Mouse (Mus musculus) WW6 (cell line): Measurements from ENCODE around the gene Hip1.

Source experiments
- DNase-seq: peaks from one replicate; pipeline ENCODE4 v3.0.0-alpha.2; 2013; ENCODE audit warnings: low read depth, low spot score

Gene Hip1

DNA sequence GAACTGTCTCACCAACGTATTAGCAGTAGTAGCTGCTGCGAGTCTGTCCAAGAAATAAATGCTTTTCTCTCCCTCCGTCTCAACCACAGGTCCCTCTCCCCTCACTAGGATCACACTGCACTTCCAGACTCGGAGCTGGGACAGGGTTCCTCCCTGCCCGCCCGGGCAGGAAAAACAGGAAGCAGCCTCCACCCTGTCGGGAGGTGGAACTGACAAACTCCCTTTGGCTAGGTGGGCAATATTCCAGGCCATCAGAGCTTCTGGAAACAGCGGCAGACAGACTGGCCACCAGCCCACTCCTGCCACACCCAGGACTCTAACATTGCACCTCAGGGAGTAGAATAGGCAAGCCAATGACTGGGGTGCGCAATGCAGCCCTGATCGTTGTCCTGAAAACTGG lies 11.5 kb downstream of the Hip1 start:
- no peak for DNase-seq

DNA sequence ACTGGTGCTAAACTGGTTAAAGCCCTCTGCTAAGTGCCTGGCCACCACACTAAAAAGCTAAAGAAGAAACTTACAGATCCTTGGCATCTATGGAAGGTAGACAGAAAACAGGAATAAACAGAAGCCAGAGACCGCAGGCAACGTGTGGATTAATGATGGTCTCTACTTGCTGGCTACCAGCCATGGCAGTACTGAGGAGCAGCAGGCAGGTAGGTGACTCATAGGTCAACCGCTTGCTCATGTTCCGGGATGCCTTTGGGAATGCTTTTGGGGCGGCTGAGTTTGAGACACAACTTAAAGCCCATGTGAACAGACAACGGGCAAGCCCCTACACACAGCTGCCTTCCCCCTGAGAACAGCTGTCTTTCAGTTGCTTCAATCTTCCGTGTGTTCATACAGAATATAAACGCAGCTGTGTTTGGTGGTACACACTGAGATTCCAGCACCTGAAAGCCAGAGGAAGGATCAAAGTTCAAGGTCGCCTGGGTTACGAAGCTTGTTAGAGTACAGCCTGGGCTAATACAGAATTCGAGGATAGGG lies 13.5 kb downstream of the Hip1 start:
- no peak for DNase-seq

- no peak for DNase-seq
These were observed 15.0 kb downstream of the Hip1 start for GRCm38 (mm10) chr5:135529964-135530363.

DNA sequence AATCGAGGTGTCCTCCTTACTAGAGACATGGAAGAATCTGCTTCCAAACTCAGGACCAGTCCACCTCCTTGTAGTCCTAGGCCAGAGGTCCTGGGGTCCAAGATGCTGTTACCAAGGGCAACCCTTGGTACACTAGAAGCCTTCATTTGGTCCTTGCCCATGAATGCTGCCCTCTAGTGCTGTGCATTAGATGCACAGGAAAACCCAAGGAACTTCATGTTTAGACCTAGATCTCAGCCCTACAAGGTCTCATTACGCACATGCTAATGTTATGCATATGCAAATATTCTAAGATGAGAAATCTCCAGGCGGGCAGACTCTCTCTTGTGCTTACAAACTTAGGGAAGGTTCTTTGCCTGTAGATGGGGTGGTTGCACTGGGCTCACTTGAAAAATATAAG lies 15.6 kb downstream of the Hip1 start:
- no peak for DNase-seq

DNA sequence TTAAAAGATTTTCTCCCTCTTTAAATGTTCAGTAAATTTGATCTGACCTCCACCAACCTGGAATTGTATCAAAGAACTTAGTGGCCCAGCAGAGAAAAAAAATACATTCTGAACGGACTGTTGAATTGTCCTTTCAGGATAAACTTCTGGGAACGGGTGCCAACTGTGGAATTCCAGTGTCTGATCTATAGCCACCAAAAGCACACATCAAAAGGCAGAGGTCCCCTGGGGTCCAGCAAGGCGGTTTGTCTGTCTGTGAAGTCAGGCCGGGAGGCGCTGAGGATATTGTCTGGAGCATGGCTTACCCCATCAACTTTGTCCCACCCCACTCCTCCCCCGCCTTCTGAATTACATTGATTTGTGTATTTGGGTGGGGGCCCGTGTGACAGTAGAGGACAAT lies 16.9 kb downstream of the Hip1 start:
- DNase-seq, result no peak

- no peak for DNase-seq
These were observed 20.0 kb downstream of the Hip1 start for GRCm38 (mm10) chr5:135524660-135525560.

GRCm38 (mm10) chr5:135524087-135524486 lies 20.8 kb downstream of the Hip1 start:
- no peak for DNase-seq

GRCm38 (mm10) chr5:135522111-135522722 lies 22.7 kb downstream of the Hip1 start:
- no peak for DNase-seq

- no peak for DNase-seq
These were observed 27.5 kb downstream of the Hip1 start for GRCm38 (mm10) chr5:135517348-135517883.

DNA sequence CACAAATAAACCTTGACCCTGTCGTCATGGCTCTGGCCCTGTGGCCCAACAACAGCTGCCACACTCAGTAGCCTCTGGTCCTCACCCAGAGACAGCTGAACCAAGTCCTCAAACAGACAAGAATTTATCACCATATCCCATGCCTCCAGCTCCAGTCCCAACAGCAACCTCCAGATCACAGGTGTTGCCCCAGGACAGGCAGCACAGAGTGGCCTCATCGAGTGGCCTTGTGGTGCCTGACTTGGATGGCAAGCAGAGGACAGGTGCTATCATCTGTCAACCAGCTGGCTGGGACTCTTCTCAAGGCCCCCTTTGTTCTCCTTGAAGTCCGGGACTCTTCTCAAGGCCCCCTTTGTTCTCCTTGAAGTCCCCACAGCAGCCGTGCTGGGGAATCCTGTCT lies 31.8 kb downstream of the Hip1 start:
- DNase-seq, result no peak

DNA sequence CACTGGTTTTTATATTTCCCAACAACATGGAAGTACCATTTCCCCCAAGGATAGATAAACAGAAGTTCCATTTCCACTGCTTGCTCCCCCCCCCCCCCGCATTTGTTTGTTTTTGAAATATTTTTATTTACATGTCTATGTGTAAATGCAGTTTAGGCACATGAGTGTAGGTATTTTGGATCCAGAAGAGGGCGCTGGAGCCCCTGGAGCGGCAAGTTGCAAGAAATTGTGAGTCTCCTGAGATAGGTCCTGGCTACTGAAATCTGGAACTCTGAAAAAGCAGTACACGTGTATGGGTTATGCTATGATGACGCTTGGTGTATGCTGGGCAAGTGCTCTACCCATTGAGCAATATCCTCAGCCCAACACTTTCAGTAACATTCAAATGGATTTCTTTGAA lies 33.8 kb downstream of the Hip1 start:
- no peak for DNase-seq

DNA sequence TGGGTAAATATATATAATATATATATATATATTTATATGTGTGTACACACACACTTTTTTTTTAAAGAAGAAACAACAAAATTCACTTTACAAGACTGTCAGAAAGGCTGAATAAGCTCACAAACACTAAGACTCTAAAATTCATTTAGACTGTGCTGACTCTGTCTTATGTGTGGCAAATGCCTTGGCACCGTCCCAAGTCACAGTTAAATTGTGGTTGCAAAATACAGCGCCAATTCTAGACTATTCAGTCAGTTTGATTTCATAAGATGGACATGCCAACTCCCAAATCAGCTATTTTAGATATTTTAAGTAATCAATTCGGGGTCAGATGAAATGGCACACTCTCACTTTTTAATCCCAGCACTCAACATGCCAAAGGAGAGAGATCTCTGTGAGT lies 36.6 kb downstream of the Hip1 start:
- DNase-seq, result no peak

GRCm38 (mm10) chr5:135507561-135508273 lies 37.2 kb downstream of the Hip1 start:
- no peak for DNase-seq

DNA sequence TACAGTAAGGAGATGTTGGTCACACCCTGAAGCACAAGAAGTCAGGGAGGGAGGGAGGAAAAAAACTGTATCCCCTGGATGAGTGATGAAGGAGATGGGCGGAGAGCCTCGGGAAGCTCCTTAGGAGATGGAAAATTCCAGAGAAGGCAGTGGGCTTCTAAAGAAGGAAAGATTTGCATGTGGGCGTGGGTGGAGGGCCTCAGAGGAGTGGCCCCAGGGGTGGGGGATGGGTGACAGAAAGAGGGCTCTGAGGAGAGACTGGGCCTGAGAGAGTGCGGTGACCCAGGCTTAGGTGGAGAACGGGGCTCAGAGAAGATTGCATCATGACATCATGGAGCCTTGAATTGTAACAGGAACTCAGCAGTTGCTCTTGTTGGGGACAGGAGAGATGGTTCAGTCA lies 39.5 kb downstream of the Hip1 start:
- DNase-seq, result no peak

GRCm38 (mm10) chr5:135502931-135503330 lies 42.0 kb downstream of the Hip1 start:
- DNase-seq, result no peak

- no peak for DNase-seq
These were observed 42.9 kb downstream of the Hip1 start for GRCm38 (mm10) chr5:135502027-135502426.

DNA sequence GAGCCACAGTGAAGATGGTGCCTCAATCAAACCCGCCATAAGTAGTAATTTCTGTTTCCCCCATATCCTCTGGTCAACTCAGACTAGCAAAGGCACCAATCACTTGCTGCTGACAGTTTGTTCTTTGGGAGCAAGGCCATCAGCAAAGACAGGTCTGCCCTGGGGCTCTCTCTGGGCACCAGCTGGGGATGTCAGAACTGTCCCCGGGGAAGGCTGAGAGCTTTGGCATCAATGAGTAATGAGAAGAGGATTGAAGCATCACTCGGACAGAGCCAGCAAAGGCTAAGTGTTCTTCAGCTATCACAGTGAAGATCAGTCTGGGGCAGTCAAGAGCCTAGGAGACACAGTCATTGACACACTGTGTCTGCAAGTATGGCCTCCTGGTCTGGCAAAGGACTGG lies 46.0 kb downstream of the Hip1 start:
- DNase-seq, result no peak

GRCm38 (mm10) chr5:135497347-135497955 lies 47.5 kb downstream of the Hip1 start:
- no peak for DNase-seq

DNA sequence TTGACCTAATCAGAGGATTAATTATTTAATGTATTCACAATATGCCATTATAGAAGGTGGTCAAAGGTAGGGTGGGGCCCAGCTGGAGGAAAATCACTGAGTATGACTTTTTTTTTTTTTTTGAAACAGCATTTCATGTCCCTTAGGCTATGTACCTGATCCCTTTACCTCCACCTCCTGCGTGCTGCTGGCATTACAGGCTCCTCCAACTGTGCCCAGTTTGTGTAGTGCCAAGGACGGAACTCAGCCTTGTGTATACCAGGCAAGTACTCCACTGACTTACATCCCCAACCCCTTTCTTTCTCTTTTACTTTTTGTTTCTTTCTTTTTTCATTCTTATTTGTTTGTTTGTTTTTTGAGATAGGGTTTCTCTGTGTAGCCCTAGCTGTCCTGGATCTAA lies 48.4 kb downstream of the Hip1 start:
- no peak for DNase-seq

GRCm38 (mm10) chr5:135495471-135495870 lies 49.4 kb downstream of the Hip1 start:
- no peak for DNase-seq

GRCm38 (mm10) chr5:135494183-135494910 lies 50.6 kb downstream of the Hip1 start:
- peak; percentile 31 for DNase-seq
